Mouse (Mus musculus) forebrain, postnatal 0 days (tissue): ENCODE data around the gene Klhl24. TPM values are rescaled to one million over a fixed set of nuclear protein-coding genes. Genes with fewer than 3 reads are reported as not detected.

Source experiments
- ATAC-seq: fragments of 200-750 bp; cut with Nextera tagmentation; 2 replicates; pipeline ENCODE4 v1.8.0; 2017; ENCODE audit warnings: mild to moderate bottlenecking, moderate library complexity
- DNase-seq: peaks from one replicate; pipeline ENCODE4 v3.0.0-alpha.2; 2015
- H3K27ac ChIP-seq: fragments of 300-500 bp; sonication (generic); 2 replicates; pipeline ENCODE4 v1.5.1; 2014; ENCODE audit warnings: low read depth, mild to moderate bottlenecking, antibody characterized with exemption, low read length, moderate library complexity, mixed read lengths
- H3K27me3 ChIP-seq: fragments of 300-500 bp; sonication (generic); 2 replicates; pipeline ENCODE4 v1.6.1; 2014; ENCODE audit warnings: mild to moderate bottlenecking, low read length, mixed read lengths; ENCODE audit not compliant: insufficient read depth
- H3K36me3 ChIP-seq: fragments of 300-500 bp; sonication (generic); 2 replicates; pipeline ENCODE4 v1.6.1; 2014; ENCODE audit warnings: mild to moderate bottlenecking, moderate library complexity; ENCODE audit not compliant: insufficient read depth
- H3K4me1 ChIP-seq: fragments of 300-500 bp; sonication (generic); 2 replicates; pipeline ENCODE4 v1.6.1; 2014; ENCODE audit warnings: antibody characterized with exemption; ENCODE audit not compliant: insufficient read depth
- H3K4me2 ChIP-seq: fragments of 300-500 bp; sonication (generic); 2 replicates; pipeline ENCODE4 v1.6.1; 2014; ENCODE audit warnings: low read depth, mild to moderate bottlenecking, moderate library complexity
- H3K4me3 ChIP-seq: fragments of 300-500 bp; sonication (generic); 2 replicates; pipeline ENCODE4 v1.5.1; 2014; ENCODE audit warnings: low read depth, low read length, mixed read lengths
- H3K9ac ChIP-seq: fragments of 300-500 bp; sonication (generic); 2 replicates; pipeline ENCODE4 v1.6.1; 2014; ENCODE audit warnings: mild to moderate bottlenecking
- H3K9me3 ChIP-seq: fragments of 300-500 bp; sonication (generic); 2 replicates; pipeline ENCODE4 v1.6.1; 2016; ENCODE audit warnings: low read length
- CTCF ChIP-seq: sonication (generic); IDR thresholded peaks from 2 replicates; pipeline ENCODE4 v1.5.1; 2016; ENCODE audit warnings: antibody characterized with exemption, control low read depth, low read depth
- WGBS: fragments of 180-500 bp; shearing (Covaris S2); extraction: QIAGEN DNeasy Blood & Tissue Kit; methylation state at CpG from one replicate; pipeline ENCODE4 v1.1.7; 2014; 5-methylcytosine and 5-hydroxymethylcytosine counted together
- polyA plus RNA-seq: library from polyadenylated mRNA; unstranded; fragments of >200 nt; fragmentation: Nextera tagmentation; extraction: Ambion mirVana; gene quantifications from 2 replicates; pipeline ENCODE4 v1.2.1, GENCODE M21; 2015
- total RNA-seq: library from RNA; depleted of rRNA; stranded (reverse); fragments of >200 nt; gene quantifications from 2 replicates; pipeline ENCODE4 v1.2.3, GENCODE M21; 2014

The Klhl24 gene
- total and polyA plus RNA-seq, 2 experiments from 2014 or later = 43.1 to 130 TPM

DNA sequence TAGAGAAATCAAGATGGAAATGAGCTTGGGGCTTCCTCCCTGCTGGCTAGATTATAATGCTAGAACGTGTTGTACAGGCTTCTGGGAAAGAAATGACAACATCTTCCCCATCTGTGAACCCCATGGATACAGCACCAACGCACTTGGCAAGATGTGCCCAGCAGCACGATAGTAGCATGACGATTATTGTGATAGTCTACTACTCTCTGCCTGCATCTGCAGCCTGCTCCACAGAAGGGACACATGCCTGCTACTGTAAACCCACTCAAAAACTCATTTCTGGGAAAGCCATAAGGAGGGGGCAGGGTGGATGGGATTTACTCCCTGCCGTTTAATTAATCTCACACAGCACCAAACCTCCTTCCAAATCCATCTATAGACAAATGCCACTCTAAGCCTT lies 10.4 kb upstream of the Klhl24 start:
- no peak overlapping the region for H3K4me3 ChIP-seq
- no peaks in the 10 kb centered on the region for H3K36me3 ChIP-seq
- no peaks in the 10 kb centered on the region for H3K4me1 ChIP-seq
- H3K9ac ChIP-seq = no peak overlapping the region
- DNase-seq (no peak), ATAC-seq (no peak)
- H3K9me3 ChIP-seq = no peaks in the 10 kb centered on the region
- no peaks in the 10 kb centered on the region for H3K27me3 ChIP-seq
- H3K27ac ChIP-seq = no peak overlapping the region
- no peak overlapping the region for H3K4me2 ChIP-seq
- no peak for TF ChIP-seq CTCF
- 75% methylated on average over 5 of the region's 5 CpGs for WGBS

- H3K36me3 ChIP-seq = no peaks in the 10 kb centered on the region
- H3K9ac ChIP-seq = no peak overlapping the region
- H3K4me1 ChIP-seq = no peaks in the 10 kb centered on the region
- H3K9me3 ChIP-seq = no peaks in the 10 kb centered on the region
- H3K4me3 ChIP-seq = no peak overlapping the region
- H3K27ac ChIP-seq = no peak overlapping the region
- WGBS = 93% methylated on average over 3 of the region's 3 CpGs
- no peak for ATAC-seq
- H3K27me3 ChIP-seq = no peaks in the 10 kb centered on the region
- no peak overlapping the region for H3K4me2 ChIP-seq
- TF ChIP-seq CTCF = no peak
- DNase-seq = no peak
Measured at GRCm38 (mm10) chr16:20089636-20090035, 7.7 kb upstream of the Klhl24 start.

- no peaks in the 10 kb centered on the region for H3K36me3 ChIP-seq
- H3K9ac ChIP-seq = no peak overlapping the region
- 53% methylated on average over 5 of the region's 5 CpGs for WGBS
- H3K27me3 ChIP-seq = no peaks in the 10 kb centered on the region
- H3K4me2 ChIP-seq = no peak overlapping the region
- no peaks in the 10 kb centered on the region for H3K9me3 ChIP-seq
- no peaks in the 10 kb centered on the region for H3K4me1 ChIP-seq
- H3K4me3 ChIP-seq = no peak overlapping the region
- no peak overlapping the region for H3K27ac ChIP-seq
- no peak for TF ChIP-seq CTCF
- no peak for ATAC-seq
- no peak for DNase-seq
Measured at GRCm38 (mm10) chr16:20090921-20091575, 6.3 kb upstream of the Klhl24 start.

- DNase-seq (no peak), ATAC-seq (no peak)
- no peaks in the 10 kb centered on the region for H3K9me3 ChIP-seq
- no peak overlapping the region for H3K9ac ChIP-seq
- H3K4me2 ChIP-seq = no peak overlapping the region
- TF ChIP-seq CTCF = peak; percentile 47
- no peaks in the 10 kb centered on the region for H3K27me3 ChIP-seq
- H3K4me3 ChIP-seq = no peak overlapping the region
- 76% methylated on average over 2 of the region's 2 CpGs for WGBS
- no peaks in the 10 kb centered on the region for H3K36me3 ChIP-seq
- H3K4me1 ChIP-seq = no peaks in the 10 kb centered on the region
- no peak overlapping the region for H3K27ac ChIP-seq
Measured at GRCm38 (mm10) chr16:20095966-20096365, 1.4 kb upstream of the Klhl24 start.

DNA sequence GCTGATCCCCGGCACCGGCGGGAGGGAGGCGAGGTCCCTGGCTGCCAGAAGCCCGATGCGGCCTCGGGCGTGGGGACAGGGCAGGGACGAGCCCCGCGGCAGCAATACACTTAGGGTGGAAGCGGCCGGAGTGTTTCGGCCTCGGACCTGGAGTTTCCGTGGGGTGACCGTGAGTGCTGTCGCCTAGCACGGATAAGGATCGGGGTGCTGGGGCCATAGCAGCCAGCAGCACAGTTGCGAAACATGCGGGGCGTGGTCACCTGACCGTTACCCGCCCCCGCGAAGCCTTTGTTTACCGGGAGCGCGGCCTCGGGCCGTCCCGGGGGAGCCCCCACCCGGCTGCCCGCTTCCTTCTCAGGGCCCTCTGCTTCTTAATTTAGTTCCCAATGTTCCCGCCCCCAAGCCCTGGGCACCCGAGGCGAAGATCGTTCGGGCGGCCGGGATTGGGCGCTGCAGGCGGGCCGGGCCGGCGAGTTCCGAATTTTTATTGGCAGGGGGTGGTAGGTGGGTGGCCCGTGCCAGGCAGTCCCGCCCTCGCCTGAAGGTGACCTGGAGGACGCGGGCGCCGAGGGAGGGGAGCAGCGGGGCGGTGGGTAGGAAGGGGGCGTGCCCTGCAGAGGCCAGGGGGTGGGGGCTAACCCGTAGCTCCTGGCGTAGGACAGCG lies 501 bp downstream of the Klhl24 start:
- no peak for TF ChIP-seq CTCF
- Histone ChIP-seq H3K27me3 (no peaks in the 10 kb centered on the region), H3K36me3 (no peaks in the 10 kb centered on the region), H3K9me3 (peaks cover 2% of the 10 kb centered on the region; the same call in 1 of the 2 replicates), H3K27ac (peak overlapping the region; percentile 98), H3K9ac (peak overlapping the region; percentile 95), H3K4me3 (peak overlapping the region; percentile 77), H3K4me1 (no peaks in the 10 kb centered on the region), H3K4me2 (peak overlapping the region; percentile 64)
- DNase-seq (peak; percentile 85), ATAC-seq (peak; percentile 81)
- under 1% methylated on average over 61 of the region's 61 CpGs for WGBS

DNA sequence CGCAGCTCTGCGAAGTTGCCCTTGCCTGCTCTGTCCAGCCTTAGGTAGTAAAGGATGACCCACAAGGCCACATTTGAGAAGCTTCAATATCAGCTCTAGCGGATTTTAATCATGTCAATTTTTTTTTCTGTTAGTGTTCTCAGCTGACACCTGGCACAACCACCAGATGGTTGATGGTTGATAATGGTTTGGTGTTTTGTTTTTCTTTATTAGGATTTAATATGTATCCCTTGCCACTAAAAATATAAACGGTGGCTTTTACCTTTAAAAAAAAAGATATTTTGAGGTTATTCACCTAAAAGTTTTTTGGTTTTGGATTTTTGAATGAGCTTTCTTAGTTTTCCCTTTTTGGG lies 1.0 kb downstream of the Klhl24 start:
- Histone ChIP-seq H3K4me2 (peak overlapping the region; percentile 64), H3K4me1 (no peaks in the 10 kb centered on the region), H3K27me3 (no peaks in the 10 kb centered on the region), H3K27ac (peak overlapping the region; percentile 98), H3K9me3 (peaks cover 6% of the 10 kb centered on the region; the same call in 1 of the 2 replicates), H3K9ac (peak overlapping the region; percentile 95), H3K4me3 (peak overlapping the region; percentile 77), H3K36me3 (peaks cover 3% of the 10 kb centered on the region; the same call in 1 of the 2 replicates)
- WGBS = 6% methylated on average over 4 of the region's 4 CpGs
- no peak for TF ChIP-seq CTCF
- ATAC-seq (no peak), DNase-seq (no peak)
